Mouse (Mus musculus) CH12.LX (cell line): Measurements from ENCODE around the gene Col18a1. TPM values are rescaled to one million over a fixed set of nuclear protein-coding genes. Genes with fewer than 3 reads are reported as not detected.

Experiments
- DNase-seq: peaks from one replicate; pipeline ENCODE4 v3.0.0-alpha.2; 2013; ENCODE audit errors: extremely low read depth
- H3K27ac ChIP-seq: 2 replicates; pipeline ENCODE4 v1.5.1; 2012; ENCODE audit warnings: low read depth, mild to moderate bottlenecking, control low read depth, moderate library complexity; ENCODE audit not compliant: insufficient read depth
- H3K27me3 ChIP-seq: replicated peaks from 2 replicates; pipeline ENCODE3; 2012; ENCODE audit warnings: inconsistent platforms
- H3K36me3 ChIP-seq, 2 experiments: replicated peaks in 1 of 2; 2 replicates each; pipeline versions ENCODE3 to v1.6.1; 2012; ENCODE audit warnings: inconsistent platforms in 1 of 2, low read length in 1 of 2, mild to moderate bottlenecking in 1 of 2, mixed read lengths in 1 of 2, moderate library complexity in 1 of 2; ENCODE audit not compliant: control insufficient read depth in 1 of 2, insufficient read depth in 1 of 2
- H3K4me1 ChIP-seq, 2 experiments: 2 replicates each; pipeline ENCODE4 v1.6.1; 2012; ENCODE audit warnings: inconsistent platforms in 1 of 2, moderate library complexity in 1 of 2; ENCODE audit not compliant: insufficient read depth in 2 of 2, control insufficient read depth in 1 of 2
- H3K4me2 ChIP-seq: 2 replicates; pipeline ENCODE4 v1.6.1; 2012; ENCODE audit warnings: low read depth, mild to moderate bottlenecking, control low read depth; ENCODE audit not compliant: poor library complexity, insufficient read depth, severe bottlenecking
- H3K4me3 ChIP-seq, 3 experiments: fragments of 150-350 bp in 1 of 3; sonication (generic) in 1 of 3; replicated peaks in 1 of 3; 2 replicates each; pipeline versions ENCODE3 to v1.5.1; 2011 to 2012; ENCODE audit warnings: low read depth in 2 of 3, low read length in 2 of 3, mild to moderate bottlenecking in 2 of 3, moderate library complexity in 2 of 3, control low read depth in 1 of 3, improper control_type of control experiment in 1 of 3, inconsistent platforms in 1 of 3, mixed read lengths in 1 of 3; ENCODE audit not compliant: poor library complexity in 1 of 3
- H3K79me2 ChIP-seq: replicated peaks from 2 replicates; pipeline ENCODE4 v1.6.1; 2012; ENCODE audit warnings: mild to moderate bottlenecking, moderate library complexity; ENCODE audit not compliant: control insufficient read depth, poor library complexity, insufficient read depth, severe bottlenecking; ENCODE audit errors: extremely low read depth
- H3K9ac ChIP-seq: 2 replicates; pipeline ENCODE4 v1.6.1; 2012; ENCODE audit warnings: low read depth, mild to moderate bottlenecking, control low read depth, moderate library complexity; ENCODE audit not compliant: insufficient read depth
- H3K9me3 ChIP-seq: replicated peaks from 2 replicates; pipeline ENCODE3; 2012; ENCODE audit warnings: low read length, inconsistent platforms, mixed read lengths
- BHLHE40 ChIP-seq: IDR thresholded peaks from 2 replicates; pipeline ENCODE4 v1.6.1; 2011; ENCODE audit warnings: mild to moderate bottlenecking, low read depth, low read length, improper control_type of control experiment
- CTCF ChIP-seq, 2 experiments: IDR thresholded peaks in 1 of 2; conservative IDR thresholded peaks in 1 of 2; 2 replicates each; pipeline ENCODE4 v1.5.1; 2011 to 2012; ENCODE audit warnings: low read depth in 2 of 2, low read length in 2 of 2, improper control_type of control experiment in 1 of 2, inconsistent platforms in 1 of 2, mild to moderate bottlenecking in 1 of 2, moderate library complexity in 1 of 2
- E2F4 ChIP-seq: IDR thresholded peaks from 2 replicates; pipeline ENCODE4 v1.6.1; 2011; ENCODE audit warnings: low read depth, low read length, improper control_type of control experiment; ENCODE audit not compliant: insufficient replicate concordance
- ELF1 ChIP-seq: IDR thresholded peaks from 2 replicates; pipeline ENCODE4 v1.6.1; 2014; ENCODE audit warnings: low read depth, mild to moderate bottlenecking, inconsistent platforms, low read length, improper control_type of control experiment
- EP300 ChIP-seq: IDR thresholded peaks from 2 replicates; pipeline ENCODE4 v1.6.1; 2011; ENCODE audit warnings: low read length, improper control_type of control experiment
- ETS1 ChIP-seq: conservative IDR thresholded peaks from 2 replicates; pipeline ENCODE4 v1.6.1; 2012; ENCODE audit warnings: low read depth, mild to moderate bottlenecking, inconsistent platforms, low read length, improper control_type of control experiment, moderate library complexity
- IRF4 ChIP-seq: IDR thresholded peaks from 2 replicates; pipeline ENCODE4 v1.6.1; 2014; ENCODE audit warnings: low read depth, mild to moderate bottlenecking, inconsistent platforms, low read length, improper control_type of control experiment
- JUND ChIP-seq: conservative IDR thresholded peaks from 2 replicates; pipeline ENCODE4 v1.6.1; 2011; ENCODE audit warnings: low read depth, low read length, improper control_type of control experiment
- KAT2A ChIP-seq: IDR thresholded peaks from 2 replicates; pipeline ENCODE4 v1.6.1; 2012; ENCODE audit warnings: low read length, improper control_type of control experiment, inconsistent platforms; ENCODE audit not compliant: insufficient replicate concordance
- MAFK ChIP-seq: IDR thresholded peaks from 2 replicates; pipeline ENCODE4 v1.6.1; 2011; ENCODE audit warnings: low read length, improper control_type of control experiment; ENCODE audit not compliant: insufficient replicate concordance
- MAX ChIP-seq: IDR thresholded peaks from 2 replicates; pipeline ENCODE4 v1.6.1; 2011; ENCODE audit warnings: low read length, improper control_type of control experiment
- MAZ ChIP-seq: IDR thresholded peaks from 2 replicates; pipeline ENCODE4 v1.6.1; 2012; ENCODE audit warnings: low read depth, mild to moderate bottlenecking, inconsistent platforms, low read length, improper control_type of control experiment, moderate library complexity
- POLR2AphosphoS2 ChIP-seq: IDR thresholded peaks from 2 replicates; pipeline ENCODE4 v1.6.1; 2011; ENCODE audit warnings: low read depth, low read length, improper control_type of control experiment
- RAD21 ChIP-seq: IDR thresholded peaks from 2 replicates; pipeline ENCODE4 v1.6.1; 2011; ENCODE audit warnings: low read depth, mild to moderate bottlenecking, low read length, improper control_type of control experiment, moderate library complexity
- RCOR1 ChIP-seq: conservative IDR thresholded peaks from 2 replicates; pipeline ENCODE4 v1.6.1; 2012; ENCODE audit warnings: low read depth, mild to moderate bottlenecking, inconsistent platforms, low read length, improper control_type of control experiment
- UBTF ChIP-seq: IDR thresholded peaks from 2 replicates; pipeline ENCODE4 v1.6.1; 2012; ENCODE audit warnings: low read depth, mild to moderate bottlenecking, inconsistent platforms, low read length, improper control_type of control experiment, moderate library complexity
- ZC3H11A ChIP-seq: IDR thresholded peaks from 2 replicates; pipeline ENCODE4 v1.6.1; 2012; ENCODE audit warnings: low read depth, mild to moderate bottlenecking, inconsistent platforms, low read length, improper control_type of control experiment
- ZMIZ1 ChIP-seq: IDR thresholded peaks from 2 replicates; pipeline ENCODE4 v1.6.1; 2012; ENCODE audit warnings: low read depth, mild to moderate bottlenecking, inconsistent platforms, low read length, improper control_type of control experiment
- ZNF384 ChIP-seq: IDR thresholded peaks from 2 replicates; pipeline ENCODE4 v1.6.1; 2012; ENCODE audit warnings: low read depth, low read length, improper control_type of control experiment, inconsistent platforms
- dilution Hi-C: fragments of 300-500 bp; cut with MboI; formaldehyde crosslinking; loops from 2 replicates; pipeline ENCODE4 v1.14.3; 2020; ENCODE audit warnings: low sequenced_read_pairs; ENCODE audit not compliant: extremely low pct_unique_long_range_greater_than_20kb, extremely low pct_ligation_motif_present
- in situ Hi-C: fragments of 300-500 bp; cut with MboI; formaldehyde crosslinking; loops from 3 replicates; pipeline ENCODE4 v1.14.3; 2019; ENCODE audit warnings: low sequenced_read_pairs, low pct_ligation_motif_present, low pct_unique_long_range_greater_than_20kb, mixed read lengths
- polyA plus RNA-seq: library from polyadenylated mRNA; unstranded; fragments of >175 nt; gene quantifications from 2 replicates; pipeline ENCODE4 v1.2.1, GENCODE M21; 2012; ENCODE audit warnings: low read depth; ENCODE audit not compliant: insufficient read length
- total RNA-seq, 2 experiments: library from RNA; depleted of rRNA; stranded (reverse); fragments of 300-350 nt in 1 of 2; fragments of >200 nt in 1 of 2; gene quantifications; 2 replicates each; pipeline ENCODE4 v1.2.3; 2012 to 2014

The Col18a1 gene
- total and polyA plus RNA-seq, 3 experiments = 0.17 to 14.5 (median 1.7) TPM

DNA sequence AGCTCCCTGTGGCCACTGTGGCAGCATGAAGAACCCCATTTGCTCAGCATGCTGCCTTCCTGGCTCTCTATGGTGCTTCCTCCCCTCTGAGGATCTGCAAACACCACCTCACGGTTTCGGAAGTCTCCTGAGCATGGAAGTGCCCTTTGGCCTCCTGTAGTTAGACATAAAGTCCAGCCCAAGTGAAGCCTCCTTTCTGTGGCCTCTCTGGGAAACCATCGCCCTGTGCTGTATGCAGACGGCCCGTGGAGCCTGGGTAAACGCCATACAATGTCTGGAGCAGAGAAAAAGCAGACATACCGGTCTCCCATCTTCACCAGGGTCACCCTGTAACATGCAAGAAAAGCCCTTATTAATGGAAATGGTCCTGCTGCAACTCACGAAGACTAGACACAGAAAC is 87.4 kb downstream of the Col18a1 start:
- TF ChIP-seq MAX (no peak), CTCF (conservative IDR thresholded peaks at IDR 0.05 in 1 of 2, IDR thresholded peaks at IDR 0.05 in 1 of 2; ENCODE audit: low read depth in 2 of 2, low read length in 2 of 2) (no peak), ELF1 (no peak), MAFK (no peak), ZNF384 (no peak), E2F4 (no peak), UBTF (no peak), ZC3H11A (no peak), IRF4 (no peak), ETS1 (no peak), KAT2A (no peak), JUND (no peak), EP300 (no peak), MAZ (no peak), POLR2AphosphoS2 (no peak), BHLHE40 (no peak), ZMIZ1 (no peak)
- dilution Hi-C loops (no loop called here), in situ Hi-C loops (loop anchor here (10.0 kb wide), 1 partner anchor 54 kb away; no protein-coding TSS in a partner anchor)
- H3K36me3 ChIP-seq = peaks cover 0 to 16% of the 10 kb centered on the region in 2 experiments
- no peaks in the 10 kb centered on the region for H3K79me2 ChIP-seq
- H3K4me2 ChIP-seq = no peak overlapping the region
- no peak overlapping the region for H3K27ac ChIP-seq
- peaks cover 76% of the 10 kb centered on the region for H3K27me3 ChIP-seq
- no peak overlapping the region for H3K4me3 ChIP-seq
- H3K9ac ChIP-seq = no peak overlapping the region
- H3K9me3 ChIP-seq = no peaks in the 10 kb centered on the region
- no peak for DNase-seq
- no peaks in the 10 kb centered on the region for H3K4me1 ChIP-seq

DNA sequence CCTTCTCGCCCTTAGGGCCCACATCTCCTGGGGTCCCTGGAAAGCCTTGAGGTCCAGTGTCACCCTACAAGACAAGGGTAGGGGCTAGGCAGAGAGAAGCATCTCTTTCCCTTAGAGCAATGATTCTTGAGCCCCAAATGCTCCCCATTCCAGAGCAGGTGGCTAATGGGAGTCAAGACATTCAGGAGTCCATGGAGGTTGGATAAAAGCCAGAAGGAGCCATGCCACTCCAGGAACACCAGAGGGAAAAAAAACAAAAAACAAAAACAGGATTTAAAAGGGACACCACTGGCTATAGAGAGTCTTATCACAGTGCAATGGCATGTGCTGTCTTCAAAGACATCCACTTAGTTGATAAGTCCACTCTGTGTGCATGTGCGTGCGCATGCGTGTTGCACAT is 87.9 kb downstream of the Col18a1 start:
- no peak overlapping the region for H3K9ac ChIP-seq
- dilution Hi-C loops (no loop called here), in situ Hi-C loops (loop anchor here (10.0 kb wide), 1 partner anchor 54 kb away; no protein-coding TSS in a partner anchor)

More for the DNA sequence above, 87.9 kb downstream of the Col18a1 start:
- TF ChIP-seq RCOR1 = no peak
- no peak for TF ChIP-seq BHLHE40
- no peak for TF ChIP-seq ZC3H11A
- no peak for TF ChIP-seq POLR2AphosphoS2
- TF ChIP-seq RAD21 = no peak
- no peak for TF ChIP-seq CTCF (conservative IDR thresholded peaks at IDR 0.05 in 1 of 2, IDR thresholded peaks at IDR 0.05 in 1 of 2; ENCODE audit: low read depth in 2 of 2, low read length in 2 of 2)
- Histone ChIP-seq H3K36me3 (peaks cover 0 to 16% of the 10 kb centered on the region in 2 experiments), H3K4me3 (no peak overlapping the region), H3K79me2 (no peaks in the 10 kb centered on the region), H3K27me3 (peaks cover 79% of the 10 kb centered on the region), H3K27ac (no peak overlapping the region), H3K9me3 (no peaks in the 10 kb centered on the region), H3K4me2 (no peak overlapping the region), H3K4me1 (no peaks in the 10 kb centered on the region)
- no peak for DNase-seq
